Mouse (Mus musculus) intestine, embryonic 15.5 days (tissue): ENCODE results near the gene Cacna1f. TPM values are rescaled to one million over a fixed set of nuclear protein-coding genes. Genes with fewer than 3 reads are reported as not detected.

ENCODE experiments used
- ATAC-seq: fragments of 200-750 bp; cut with Nextera tagmentation; 2 replicates; pipeline ENCODE4 v1.8.0; 2017; ENCODE audit warnings: moderate TSS enrichment, moderate library complexity
- H3K27ac ChIP-seq: fragments of 300-500 bp; sonication (generic); 2 replicates; pipeline ENCODE4 v1.5.1; 2015; ENCODE audit warnings: mild to moderate bottlenecking, inconsistent platforms
- H3K27me3 ChIP-seq: fragments of 300-500 bp; sonication (generic); replicated peaks from 2 replicates; pipeline ENCODE4 v1.6.1; 2015; ENCODE audit warnings: inconsistent platforms
- H3K36me3 ChIP-seq: fragments of 300-500 bp; sonication (generic); 2 replicates; pipeline ENCODE4 v1.6.1; 2015; ENCODE audit warnings: inconsistent platforms
- H3K4me1 ChIP-seq: fragments of 300-500 bp; sonication (generic); replicated peaks from 2 replicates; pipeline ENCODE4 v1.6.1; 2015; ENCODE audit warnings: inconsistent platforms
- H3K4me2 ChIP-seq: fragments of 300-500 bp; sonication (generic); replicated peaks from 2 replicates; pipeline ENCODE4 v1.6.1; 2015; ENCODE audit warnings: mild to moderate bottlenecking, inconsistent platforms
- H3K4me3 ChIP-seq: fragments of 300-500 bp; sonication (generic); replicated peaks from 2 replicates; pipeline ENCODE4 v1.5.1; 2015; ENCODE audit warnings: inconsistent platforms
- H3K9ac ChIP-seq: fragments of 300-500 bp; sonication (generic); 2 replicates; pipeline ENCODE4 v1.6.1; 2015; ENCODE audit warnings: inconsistent platforms
- H3K9me3 ChIP-seq: fragments of 300-500 bp; sonication (generic); 2 replicates; pipeline ENCODE4 v1.6.1; 2016; ENCODE audit warnings: inconsistent platforms
- WGBS: fragments of 180-500 bp; shearing (Covaris S2); methylation state at CpG from one replicate; pipeline ENCODE4 v1.1.7; 2015; 5-methylcytosine and 5-hydroxymethylcytosine counted together
- polyA plus RNA-seq: library from polyadenylated mRNA; unstranded; fragments of >200 nt; fragmentation: Nextera tagmentation; extraction: Ambion mirVana; gene quantifications from 2 replicates; pipeline ENCODE4 v1.2.1, GENCODE M21; 2015

The Cacna1f gene
- polyA plus RNA-seq = 0.04 TPM in 1 of 2 replicates, not detected in the other

DNA sequence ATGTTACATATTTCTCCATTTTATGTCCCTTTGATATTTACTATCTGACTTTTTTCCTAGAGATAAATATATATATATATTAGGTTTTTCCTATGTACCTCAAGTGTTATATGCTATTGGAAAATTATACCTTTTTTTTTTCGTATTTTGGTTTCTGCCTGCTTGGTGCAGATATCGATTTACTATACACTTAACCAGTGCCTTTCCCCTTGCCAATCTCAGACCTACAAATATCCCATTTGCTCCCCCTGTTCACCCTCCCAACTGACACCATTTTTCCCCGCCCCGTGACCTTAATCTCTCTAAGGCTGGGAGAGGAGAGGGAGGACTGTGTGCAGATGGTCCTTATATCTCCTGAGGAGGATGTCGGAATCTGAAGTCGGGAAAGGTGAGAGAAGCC, at the start of gene Cacna1f:
Cacna1f (plus strand) TSS at position 301 of the 400 bp plus-strand sequence.
- Histone ChIP-seq H3K9ac (no peak within 1 kb of the TSS), H3K27me3 (no peaks in the 10 kb centered on the region), H3K4me3 (no peak within 1 kb of the TSS), H3K9me3 (no peaks in the 10 kb centered on the region), H3K4me1 (0 out of 2 replicates have a peak, but pooled peaks cover 2% of the 10 kb centered on the region), H3K4me2 (no peak within 1 kb of the TSS), H3K36me3 (no peaks in the 10 kb centered on the region), H3K27ac (no peak within 1 kb of the TSS)
- ATAC-seq = no peak
- 82% methylated on average over 6 of the region's 6 CpGs for WGBS

DNA sequence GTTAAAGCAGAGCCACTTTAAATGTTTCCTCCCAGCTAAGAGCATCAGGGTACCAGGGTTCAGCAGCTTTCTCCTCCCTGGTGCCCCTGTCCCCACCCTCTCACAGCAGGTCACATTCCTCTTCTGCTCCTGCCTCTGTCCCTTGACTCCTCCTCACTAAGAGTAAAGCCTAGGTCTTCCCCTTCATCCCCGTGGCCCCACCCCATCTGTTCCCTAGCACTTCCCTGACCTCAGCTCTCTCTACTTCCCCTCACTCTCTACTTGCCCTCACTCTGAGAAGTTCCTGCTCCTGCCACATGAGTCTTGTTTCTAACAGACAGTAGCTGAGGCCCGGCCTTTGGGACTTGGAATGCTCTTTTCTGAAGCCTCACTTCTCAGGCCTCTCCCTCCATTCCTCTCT, 43.8 kb upstream of the Cacna1f start:
- Histone ChIP-seq H3K9me3 (no peaks in the 10 kb centered on the region), H3K27ac (no peak overlapping the region), H3K9ac (no peak overlapping the region), H3K36me3 (no peaks in the 10 kb centered on the region), H3K4me1 (no peaks in the 10 kb centered on the region), H3K27me3 (no peaks in the 10 kb centered on the region), H3K4me2 (no peak overlapping the region), H3K4me3 (no peak overlapping the region)
- 36% methylated on average over 2 of the region's 2 CpGs for WGBS
- ATAC-seq = no peak

DNA sequence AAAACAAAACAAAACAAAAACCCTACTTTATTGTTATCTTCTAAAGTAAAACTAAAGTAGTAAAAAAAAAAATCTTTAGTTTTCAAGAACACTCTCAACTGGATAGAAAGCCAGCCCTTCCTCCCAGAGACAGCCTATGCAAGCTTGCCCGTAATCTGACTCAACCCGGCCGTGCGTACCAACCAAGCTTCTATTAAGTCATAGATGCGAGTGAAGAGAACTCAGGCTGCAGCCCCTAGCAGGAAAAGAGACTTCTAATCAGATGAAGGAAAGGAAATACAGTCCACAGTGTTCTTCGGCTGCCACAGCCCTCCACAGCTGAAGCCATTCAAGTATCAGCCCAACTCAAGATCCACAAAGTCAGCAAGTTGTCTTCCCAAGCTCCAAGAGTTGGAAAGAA, 40.5 kb upstream of the Cacna1f start:
- Histone ChIP-seq H3K9me3 (no peaks in the 10 kb centered on the region), H3K27me3 (no peaks in the 10 kb centered on the region), H3K4me1 (no peaks in the 10 kb centered on the region), H3K4me3 (no peak overlapping the region), H3K9ac (no peak overlapping the region), H3K36me3 (no peaks in the 10 kb centered on the region), H3K4me2 (no peak overlapping the region), H3K27ac (no peak overlapping the region)
- 84% methylated on average over 6 of the region's 6 CpGs for WGBS
- no peak for ATAC-seq

DNA sequence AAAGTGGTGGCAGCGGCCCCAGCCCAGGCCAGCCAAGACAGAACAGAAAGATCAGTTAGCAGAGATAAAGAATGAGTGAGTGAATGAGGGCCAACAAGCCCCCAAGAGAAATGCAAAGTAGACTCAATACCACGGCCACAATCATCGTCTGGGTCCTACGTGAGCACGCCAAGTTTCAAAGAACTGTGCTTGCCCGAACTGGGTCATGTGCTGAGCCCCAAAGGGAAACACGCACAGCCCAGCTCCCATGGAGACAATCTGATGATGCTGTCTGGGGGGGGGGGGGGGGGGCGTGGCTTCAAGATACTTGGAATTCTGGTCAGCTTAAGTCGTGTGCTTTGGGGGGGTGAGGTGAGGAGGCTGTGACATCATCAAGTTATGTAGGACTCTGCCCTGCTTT, 39.4 kb upstream of the Cacna1f start:
- 72% methylated on average over 9 of the region's 9 CpGs for WGBS
- Histone ChIP-seq H3K4me2 (no peak overlapping the region), H3K9me3 (no peaks in the 10 kb centered on the region), H3K27ac (no peak overlapping the region), H3K27me3 (no peaks in the 10 kb centered on the region), H3K9ac (no peak overlapping the region), H3K4me1 (no peaks in the 10 kb centered on the region), H3K4me3 (no peak overlapping the region), H3K36me3 (no peaks in the 10 kb centered on the region)
- 0 out of 2 replicates have a peak, but pooled peaks have one; percentile 28 for ATAC-seq

DNA sequence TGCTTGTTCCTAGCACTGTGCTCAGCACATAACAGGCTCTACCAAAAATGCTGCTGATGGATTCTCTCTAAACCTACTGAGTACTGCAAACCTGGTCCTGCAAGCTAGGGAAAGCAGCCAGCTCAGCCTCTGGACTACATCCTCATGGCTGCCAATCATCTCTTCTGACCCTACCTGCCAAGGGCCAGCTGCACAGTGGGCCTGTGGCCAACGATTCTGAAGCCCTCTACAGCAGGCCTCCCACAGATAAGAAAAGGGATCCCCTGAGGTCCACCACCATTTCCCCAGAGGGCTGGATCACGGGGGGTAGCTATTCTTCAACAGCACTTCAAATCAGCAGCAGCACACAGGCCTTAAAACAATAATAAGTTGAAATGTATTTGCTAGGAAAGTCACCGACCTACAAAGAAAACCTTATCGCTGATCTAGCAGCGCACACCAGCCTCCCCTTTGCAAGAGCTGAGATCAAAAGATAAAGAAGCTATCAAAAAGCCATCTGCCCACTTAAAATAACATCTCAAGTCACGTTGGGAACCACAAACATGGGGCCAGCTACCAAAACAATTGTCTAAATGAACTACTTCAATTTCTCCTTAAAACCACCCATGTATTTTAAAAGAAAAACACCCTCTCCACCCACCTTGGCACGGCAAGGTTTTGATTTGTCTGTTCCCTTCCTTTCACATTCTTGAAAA, 36.3 kb upstream of the Cacna1f start:
- Histone ChIP-seq H3K9me3 (no peaks in the 10 kb centered on the region), H3K4me2 (no peak overlapping the region), H3K36me3 (no peaks in the 10 kb centered on the region), H3K9ac (no peak overlapping the region), H3K27ac (no peak overlapping the region), H3K27me3 (no peaks in the 10 kb centered on the region), H3K4me3 (no peak overlapping the region), H3K4me1 (peaks cover 3% of the 10 kb centered on the region; the same call in 1 of the 2 replicates)
- 61% methylated on average over 7 of the region's 7 CpGs for WGBS
- no peak for ATAC-seq

DNA sequence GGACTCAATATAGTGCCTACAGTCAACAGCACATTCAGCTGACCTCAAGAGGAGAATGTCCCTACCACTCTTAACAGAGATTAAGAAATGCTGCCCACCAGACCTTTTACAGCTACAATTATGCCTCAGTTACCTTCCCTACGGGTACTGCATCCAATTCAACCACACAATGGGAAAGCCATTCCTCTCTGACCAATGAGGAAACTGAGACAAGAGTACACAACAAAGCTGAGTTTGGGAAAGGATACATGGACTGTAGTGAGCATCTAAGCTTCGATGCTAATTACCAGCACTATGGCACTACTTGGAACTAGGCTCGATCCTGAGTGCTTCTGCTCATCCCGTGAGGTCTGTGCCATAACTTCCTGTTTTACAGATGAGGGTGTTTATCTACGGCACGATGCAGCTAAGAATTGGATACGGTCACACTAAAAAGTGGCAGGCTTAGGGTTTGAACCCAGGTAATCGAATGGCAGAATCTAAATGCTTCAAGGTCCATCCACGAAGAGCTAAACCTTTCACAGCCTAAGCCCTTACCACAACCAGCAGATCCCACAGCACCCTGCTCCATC, 35.2 kb upstream of the Cacna1f start:
- H3K9ac ChIP-seq = no peak overlapping the region
- no peak overlapping the region for H3K27ac ChIP-seq
- H3K4me1 ChIP-seq = peaks cover 3% of the 10 kb centered on the region; the same call in 1 of the 2 replicates
- 84% methylated on average over 9 of the region's 9 CpGs for WGBS
- H3K36me3 ChIP-seq = no peaks in the 10 kb centered on the region
- H3K9me3 ChIP-seq = no peaks in the 10 kb centered on the region
- ATAC-seq = no peak
- H3K27me3 ChIP-seq = no peaks in the 10 kb centered on the region
- no peak overlapping the region for H3K4me2 ChIP-seq
- H3K4me3 ChIP-seq = no peak overlapping the region

DNA sequence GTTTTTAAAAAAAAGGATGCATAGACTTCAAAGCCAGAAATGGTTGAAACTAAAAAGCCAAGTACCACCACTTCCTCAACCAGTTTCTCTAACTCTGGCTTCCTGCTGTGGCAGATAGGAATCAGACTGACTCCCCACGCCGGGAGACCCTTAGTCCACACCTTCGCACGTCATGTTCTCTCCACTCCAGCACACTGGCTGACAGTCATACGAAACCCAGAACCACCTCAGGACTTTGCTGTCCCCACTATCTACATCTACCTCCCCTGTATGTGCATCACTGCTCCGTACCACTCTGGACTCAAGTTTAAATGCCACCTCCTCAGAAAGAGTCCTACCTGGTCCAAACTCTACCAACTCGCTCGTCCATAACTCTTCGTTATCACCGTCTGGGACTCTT, 34.4 kb upstream of the Cacna1f start:
- Histone ChIP-seq H3K9ac (no peak overlapping the region), H3K9me3 (no peaks in the 10 kb centered on the region), H3K27ac (peak overlapping the region; percentile 44; the same call in 1 of the 2 replicates), H3K4me1 (peaks cover 3% of the 10 kb centered on the region; the same call in 1 of the 2 replicates), H3K27me3 (no peaks in the 10 kb centered on the region), H3K36me3 (no peaks in the 10 kb centered on the region), H3K4me2 (peak overlapping the region; percentile 68), H3K4me3 (no peak overlapping the region)
- 70% methylated on average over 10 of the region's 10 CpGs for WGBS
- ATAC-seq = no peak

DNA sequence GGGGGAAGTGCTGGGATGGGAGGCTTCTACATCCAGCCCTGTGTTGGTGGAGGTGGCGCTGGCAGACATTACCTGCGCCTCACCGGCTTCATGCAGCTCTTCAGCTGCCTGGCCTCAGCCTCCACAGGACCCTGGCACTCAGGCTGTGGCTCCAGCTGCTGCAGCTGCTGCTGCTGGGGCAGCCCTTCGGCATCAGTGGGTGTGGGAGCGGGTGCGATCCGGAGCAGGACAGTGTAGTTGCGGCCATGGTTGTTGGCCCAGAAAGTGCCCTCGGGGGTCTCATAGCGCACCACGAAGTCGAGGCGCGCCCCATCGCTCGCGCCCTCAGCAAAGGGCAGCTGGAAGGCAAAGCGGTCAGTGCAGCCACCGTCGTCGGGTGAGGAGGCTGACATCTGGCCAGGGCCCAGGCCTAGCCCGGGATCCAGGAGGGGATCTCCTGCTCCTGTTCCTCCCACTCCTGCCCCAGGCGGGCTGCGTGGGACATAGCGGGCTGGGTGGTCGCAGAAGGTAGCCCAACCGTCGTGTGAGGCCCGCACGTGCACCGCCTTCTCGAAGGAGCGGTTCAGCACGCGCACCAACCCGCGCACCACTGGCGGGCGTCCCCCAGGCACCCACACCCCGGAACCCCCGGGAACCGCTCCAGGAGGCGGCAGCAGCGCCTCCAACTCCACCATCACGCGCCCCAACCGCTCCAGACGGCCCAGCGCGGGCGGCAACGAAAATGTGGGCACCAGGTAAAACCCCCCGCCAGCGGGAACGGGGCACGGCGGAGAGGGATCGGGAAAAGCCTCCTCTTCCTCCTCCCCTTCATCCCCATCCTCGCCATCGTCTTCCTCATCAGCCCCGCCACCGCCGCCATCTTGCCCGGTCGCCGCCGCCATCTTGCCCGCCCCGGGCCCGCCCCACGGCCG, 33.5 kb upstream of the Cacna1f start, which contains the start of gene Foxp3:
Foxp3 (plus strand) TSS at position 469 of the 911 bp plus-strand sequence.
- peaks cover 3% of the 10 kb centered on the region; the same call in 1 of the 2 replicates for H3K4me1 ChIP-seq
- peak within 1 kb of the TSS; percentile 68 for H3K4me2 ChIP-seq
- no peaks in the 10 kb centered on the region for H3K9me3 ChIP-seq
- H3K27me3 ChIP-seq = no peaks in the 10 kb centered on the region
- H3K36me3 ChIP-seq = no peaks in the 10 kb centered on the region
- H3K9ac ChIP-seq = peak within 1 kb of the TSS; percentile 60
- 36% methylated on average over 66 of the region's 72 CpGs for WGBS
- peak; percentile 78 for ATAC-seq
- peak within 1 kb of the TSS; percentile 73 for H3K27ac ChIP-seq
- H3K4me3 ChIP-seq = peak within 1 kb of the TSS; percentile 61

DNA sequence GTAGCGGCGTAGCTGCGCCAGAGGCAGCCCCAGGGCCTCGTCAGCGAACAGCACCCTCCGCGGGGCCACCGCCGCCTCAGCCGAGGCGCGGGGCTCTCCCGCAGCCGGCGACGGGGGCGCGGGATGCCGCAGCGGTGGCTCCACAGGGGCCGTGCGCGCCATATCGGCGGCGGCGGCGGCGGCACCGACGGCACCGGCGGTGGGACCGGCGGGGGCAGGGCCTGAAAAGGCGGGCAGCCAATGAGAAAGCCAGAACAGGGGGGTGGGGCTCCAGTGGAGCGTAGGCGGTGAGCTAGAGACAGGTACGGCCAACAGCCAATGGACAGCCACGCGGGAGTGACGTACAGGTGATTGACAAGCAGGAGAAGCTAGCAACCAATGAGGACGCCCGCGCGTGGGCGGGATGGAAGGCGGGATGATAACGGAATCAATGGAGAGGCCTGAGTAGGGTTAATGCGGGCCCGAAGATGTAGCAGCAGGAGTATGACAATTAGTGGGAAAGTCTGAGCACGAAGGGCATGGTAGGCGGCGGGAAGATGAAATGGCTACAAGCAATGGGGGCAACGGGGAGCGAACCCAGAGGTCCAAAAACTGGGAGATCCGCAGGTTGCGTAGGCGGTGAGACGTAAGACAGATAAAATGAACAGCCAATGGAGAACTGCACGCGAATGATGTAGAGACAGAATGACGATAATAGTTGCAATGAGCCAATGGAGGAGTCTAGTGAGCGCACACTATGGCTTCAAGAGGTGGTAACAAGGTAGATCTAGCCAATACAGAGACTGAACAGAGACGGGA, 32.6 kb upstream of the Cacna1f start, which contains the start of gene Ppp1r3f:
Ppp1r3f (minus strand) TSS at position 197 of the 798 bp plus-strand sequence.
- H3K9me3 ChIP-seq = no peaks in the 10 kb centered on the region
- peaks cover 3% of the 10 kb centered on the region; the same call in 1 of the 2 replicates for H3K4me1 ChIP-seq
- peak within 1 kb of the TSS; percentile 73 for H3K27ac ChIP-seq
- no peaks in the 10 kb centered on the region for H3K36me3 ChIP-seq
- ATAC-seq = peak; percentile 98
- WGBS = 23% methylated on average over 65 of the region's 65 CpGs
- H3K4me2 ChIP-seq = peak within 1 kb of the TSS; percentile 68
- H3K27me3 ChIP-seq = no peaks in the 10 kb centered on the region
- peak within 1 kb of the TSS; percentile 60 for H3K9ac ChIP-seq
- peak within 1 kb of the TSS; percentile 61 for H3K4me3 ChIP-seq

DNA sequence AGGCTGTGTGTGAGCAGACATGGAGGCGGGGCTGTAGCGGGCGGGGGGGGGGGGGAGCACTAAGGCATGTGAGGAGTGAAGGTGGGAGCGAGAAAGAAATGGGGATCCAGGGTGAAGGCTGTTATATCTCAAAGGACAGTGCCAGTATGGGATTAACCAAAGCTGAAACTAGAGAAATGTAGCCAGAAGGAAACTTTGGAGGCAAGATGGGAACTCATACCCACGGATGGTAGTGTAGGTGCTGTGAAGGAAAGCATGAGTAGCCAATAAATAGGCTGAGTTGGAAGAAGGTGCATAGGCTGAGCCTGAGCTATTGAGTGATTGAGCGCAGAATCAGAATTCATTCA, 32.0 kb upstream of the Cacna1f start:
- Histone ChIP-seq H3K36me3 (no peaks in the 10 kb centered on the region), H3K27ac (no peak overlapping the region), H3K9ac (no peak overlapping the region), H3K4me2 (peak overlapping the region; percentile 56), H3K27me3 (no peaks in the 10 kb centered on the region), H3K9me3 (no peaks in the 10 kb centered on the region), H3K4me3 (peak overlapping the region; percentile 61), H3K4me1 (peaks cover 3% of the 10 kb centered on the region; the same call in 1 of the 2 replicates)
- ATAC-seq = no peak
- 33% methylated on average over 6 of the region's 6 CpGs for WGBS

DNA sequence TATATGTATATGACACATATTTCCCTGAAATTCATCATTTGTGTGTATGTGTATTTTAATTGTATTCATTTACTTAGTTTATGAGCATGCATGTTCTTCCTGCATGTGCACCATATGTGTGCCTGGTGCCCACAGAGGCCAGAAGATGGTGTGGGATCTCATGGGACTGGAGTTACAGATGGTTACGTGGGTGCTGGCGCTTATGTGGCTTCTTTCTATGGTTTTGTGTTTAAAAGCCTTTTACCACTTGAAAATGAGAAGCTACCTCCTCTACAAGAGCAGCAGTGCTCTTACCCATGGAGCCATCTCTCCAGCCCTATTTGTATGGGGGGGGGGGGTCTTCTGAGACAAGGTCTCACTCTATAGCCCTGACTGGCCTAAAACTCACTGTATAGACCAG, 25.7 kb upstream of the Cacna1f start:
- no peaks in the 10 kb centered on the region for H3K9me3 ChIP-seq
- H3K9ac ChIP-seq = no peak overlapping the region
- H3K4me1 ChIP-seq = no peaks in the 10 kb centered on the region
- no peaks in the 10 kb centered on the region for H3K36me3 ChIP-seq
- 88% methylated on average over 2 of the region's 2 CpGs for WGBS
- no peak overlapping the region for H3K4me3 ChIP-seq
- H3K27ac ChIP-seq = no peak overlapping the region
- ATAC-seq = no peak
- no peak overlapping the region for H3K4me2 ChIP-seq
- no peaks in the 10 kb centered on the region for H3K27me3 ChIP-seq
